Mouse (Mus musculus) liver, postnatal 0 days (tissue): ENCODE measurements around the gene Zfp810.

Experiments used
- CTCF ChIP-seq: sonication (generic); IDR thresholded peaks from 2 replicates; pipeline ENCODE4 v1.5.1; 2016; ENCODE audit warnings: antibody characterized with exemption, low read depth
- EP300 ChIP-seq: IDR thresholded peaks from 2 replicates; pipeline ENCODE4 v1.6.1; 2016; ENCODE audit warnings: antibody characterized with exemption, low read depth, mild to moderate bottlenecking

DNA sequence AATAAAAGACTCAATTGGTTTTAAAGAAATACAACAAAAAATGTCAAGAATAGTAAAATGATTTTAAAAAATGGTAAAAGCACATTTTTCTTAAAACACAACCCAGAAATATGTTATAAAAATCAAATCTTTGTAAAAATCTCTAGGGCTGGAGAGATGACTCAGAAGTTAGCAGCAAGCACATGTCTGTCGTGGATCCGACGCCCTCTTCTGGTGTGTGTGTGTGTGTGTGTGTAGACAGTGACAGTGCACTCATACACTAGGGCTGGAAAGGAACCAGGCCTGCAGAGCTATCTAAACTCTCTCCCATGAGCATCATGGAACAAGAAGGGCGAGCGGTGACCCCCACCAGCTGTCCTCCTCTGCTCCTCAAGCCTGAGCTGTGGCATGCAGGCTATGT is 46.0 kb upstream of the Zfp810 start:
- TF ChIP-seq CTCF (no peak), EP300 (no peak)
